ENCODE assay signal across 10 mouse cellular contexts in the genomic region with DNA sequence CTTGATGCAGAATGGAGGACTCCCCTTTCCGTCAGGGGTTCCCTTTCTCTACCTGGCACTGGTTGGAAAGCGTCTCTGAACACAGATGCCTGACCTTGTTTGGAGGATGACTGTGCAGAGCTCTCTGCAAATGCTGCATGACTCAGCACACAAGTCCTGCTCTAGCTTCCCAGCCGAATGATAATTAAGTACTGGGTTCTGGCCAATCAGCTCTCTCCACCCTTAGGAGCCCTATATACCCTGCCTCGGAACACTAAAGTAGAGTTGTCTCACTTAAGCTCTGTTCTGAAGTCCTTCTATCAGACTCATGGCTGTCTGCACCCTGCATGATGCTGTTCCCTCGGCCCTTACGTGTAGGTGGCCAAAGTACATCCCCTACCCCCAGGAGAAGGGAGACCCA.
DNase-seq lines count a peak whose midpoint lies in the region; ATAC-seq and TF ChIP-seq lines count a peak whose summit lies in the region.
"Had no signal": no experiment of that assay in that cellular context is flagged by ENCODE, and none has a peak within 500 bp of the region (broad histone marks: within the 10 kb centered on the region; RNA-seq: fewer than 3 reads in every experiment).

No protein-coding gene starts in this region.

- no peaks in the 10 kb centered on the region for H3K36me3 ChIP-seq in heart, embryonic 12.5 days
- no peaks in the 10 kb centered on the region for H3K36me3 ChIP-seq in ES-E14 (ENCODE audit: control insufficient read depth, insufficient read depth, low read length, poor library complexity, severe bottlenecking)
- no peaks in the 10 kb centered on the region for H3K36me3 ChIP-seq in liver, embryonic 13.5 days

- 58% methylated on average over 6 of the region's 6 CpGs for WGBS in heart, embryonic 12.5 days
- 40% methylated on average over 6 of the region's 6 CpGs for WGBS in liver, embryonic 13.5 days (ENCODE audit: insufficient replicate concordance)

- peak; percentile 94 for ATAC-seq in heart, embryonic 12.5 days (ENCODE audit: insufficient number of reproducible peaks, low FRiP score)
- peak; percentile 96 for ATAC-seq in liver, embryonic 13.5 days (ENCODE audit: low read depth)

- H3K9me3 ChIP-seq in heart, embryonic 12.5 days (replicated peaks): no peaks in the 10 kb centered on the region
- no peaks in the 10 kb centered on the region for H3K9me3 ChIP-seq in ES-E14 (ENCODE audit: control insufficient read depth, insufficient read depth, low read depth, low read length)
- H3K9me3 ChIP-seq in liver, embryonic 13.5 days (replicated peaks): no peaks in the 10 kb centered on the region

- in situ Hi-C loops in ES-E14 (cut with MboI; ENCODE audit: low sequenced_read_pairs in 2 of 2, unreplicated experiment in 2 of 2): no loop called here

- peak overlapping the region; percentile 74 for H3K27ac ChIP-seq in heart, embryonic 12.5 days (ENCODE audit: poor library complexity, severe bottlenecking)
- H3K27ac ChIP-seq in ES-E14 (ENCODE audit: insufficient read depth, low read depth, low read length, poor library complexity, severe bottlenecking): no peak overlapping the region
- H3K27ac ChIP-seq in liver, embryonic 13.5 days: peak overlapping the region; percentile 95

- peaks cover 23% of the 10 kb centered on the region for H3K4me1 ChIP-seq in heart, embryonic 12.5 days (replicated peaks)
- H3K4me1 ChIP-seq in ES-E14 (ENCODE audit: control insufficient read depth in 2 of 2, insufficient read depth in 2 of 2, low read length in 2 of 2, poor library complexity in 1 of 2): no peaks in the 10 kb centered on the region; a peak in 1 of 4 replicates
- H3K4me1 ChIP-seq in liver, embryonic 13.5 days (replicated peaks): peaks cover 52% of the 10 kb centered on the region

- intact Hi-C loops in gastrocnemius, postnatal 14 days (cut with DNase I; ENCODE audit: low total_unique reads): no loop called here

- no peak for DNase-seq in heart, adult 8-10 months (ENCODE audit: low spot score)
- DNase-seq in ES-E14 (ENCODE audit: low read depth, low spot score): no peak
- peak; percentile 56 for DNase-seq in c-Kit-positive CD71-positive TER-119-negative erythroid progenitor cells, embryonic 14.5 days (ENCODE audit: low read depth)
- DNase-seq in liver, embryonic 13.5 days: peak; percentile 77
- no peak for DNase-seq in gastrocnemius, postnatal 14 days
- no peak for DNase-seq in spleen, postnatal 10 days (ENCODE audit: low spot score in 2 of 2)
- DNase-seq in kidney, postnatal 10 days: no peak
- DNase-seq: cerebellum, postnatal 14 days had no signal

- H3K4me2 ChIP-seq in heart, embryonic 12.5 days: no peak overlapping the region
- H3K4me2 ChIP-seq in liver, embryonic 13.5 days: peak overlapping the region; percentile 56

- H3K9ac ChIP-seq in heart, embryonic 12.5 days: no peak overlapping the region
- H3K9ac ChIP-seq in ES-E14 (ENCODE audit: insufficient read depth, low read depth, low read length, poor library complexity, severe bottlenecking): no peak overlapping the region
- peak overlapping the region; percentile 43; the same call in 1 of the 2 replicates for H3K9ac ChIP-seq in liver, embryonic 13.5 days

- H3K4me3 ChIP-seq in heart, embryonic 12.5 days: no peak overlapping the region
- H3K4me3 ChIP-seq in ES-E14 (ENCODE audit: insufficient read depth in 1 of 2, low read depth in 1 of 2, low read length in 2 of 2, poor library complexity in 1 of 2, severe bottlenecking in 1 of 2): no peak overlapping the region
- no peak overlapping the region for H3K4me3 ChIP-seq in liver, embryonic 13.5 days (replicated peaks)
- H3K4me3 ChIP-seq: left cerebral cortex, adult 2 months had no signal

- no peaks in the 10 kb centered on the region for H3K27me3 ChIP-seq in heart, embryonic 12.5 days (replicated peaks)
- no peaks in the 10 kb centered on the region for H3K27me3 ChIP-seq in liver, embryonic 13.5 days

TF ChIP-seq in ES-E14, 5 proteins besides CTCF, POLR2A, EP300 and RAD21:
- TF ChIP-seq CHD2 (IDR thresholded peaks at IDR 0.05; ENCODE audit: low read depth, low read length) (no peak), ZC3H11A (IDR thresholded peaks at IDR 0.05; ENCODE audit: borderline replicate concordance, low read depth, low read length) (no peak), ZNF384 (IDR thresholded peaks at IDR 0.05; ENCODE audit: low read depth, low read length) (no peak), HCFC1 (IDR thresholded peaks at IDR 0.05; ENCODE audit: borderline replicate concordance, insufficient read depth, low read length) (no peak), MAFK (IDR thresholded peaks at IDR 0.05; ENCODE audit: insufficient read depth, low read depth, low read length) (peak; percentile 80)

Comparison
In these comparisons a context has a peak if more than half of its experiments do, and no peak if none do; other contexts are left out.
1. DNase-seq: peak in c-Kit-positive CD71-positive TER-119-negative erythroid progenitor cells, embryonic 14.5 days (single experiment) and liver, embryonic 13.5 days (single experiment); none in heart, adult 8-10 months (single experiment), ES-E14 (single experiment), gastrocnemius, postnatal 14 days (single experiment), spleen, postnatal 10 days (0 of 2) and kidney, postnatal 10 days (single experiment).